Mouse (Mus musculus) lung, postnatal 0 days (tissue): ENCODE results near the gene Ssu2. TPM values are rescaled to one million over a fixed set of nuclear protein-coding genes. Genes with fewer than 3 reads are reported as not detected.
A peak's percentile ranks its signal among the peaks of the same experiment; 100 is the strongest.

ENCODE experiments used
- ATAC-seq: fragments of 200-750 bp; cut with Nextera tagmentation; 2 replicates; pipeline ENCODE4 v1.8.0; 2017; ENCODE audit warnings: moderate library complexity
- DNase-seq: peaks from one replicate; pipeline ENCODE4 v3.0.0-alpha.2; 2016; ENCODE audit warnings: low spot score
- H3K27ac ChIP-seq: fragments of 300-500 bp; sonication (generic); 2 replicates; pipeline ENCODE4 v1.5.1; 2014; ENCODE audit warnings: antibody characterized with exemption, mild to moderate bottlenecking, low read length, mixed read lengths
- H3K27me3 ChIP-seq: fragments of 300-500 bp; sonication (generic); replicated peaks from 2 replicates; pipeline ENCODE4 v1.6.1; 2014; ENCODE audit warnings: low read length, mixed read lengths; ENCODE audit not compliant: insufficient read depth
- H3K36me3 ChIP-seq: fragments of 300-500 bp; sonication (generic); 2 replicates; pipeline ENCODE4 v1.6.1; 2014; ENCODE audit warnings: low read length, mixed read lengths; ENCODE audit not compliant: insufficient read depth
- H3K4me1 ChIP-seq: fragments of 300-500 bp; sonication (generic); 2 replicates; pipeline ENCODE4 v1.6.1; 2014; ENCODE audit warnings: antibody characterized with exemption, low read depth, low read length, mixed read lengths; ENCODE audit not compliant: insufficient read depth
- H3K4me2 ChIP-seq: fragments of 300-500 bp; sonication (generic); replicated peaks from 2 replicates; pipeline ENCODE4 v1.6.1; 2014; ENCODE audit warnings: low read depth, mild to moderate bottlenecking, low read length, moderate library complexity, mixed read lengths
- H3K4me3 ChIP-seq: fragments of 300-500 bp; sonication (generic); 2 replicates; pipeline ENCODE4 v1.5.1; 2014; ENCODE audit warnings: low read depth, low read length
- H3K9ac ChIP-seq: fragments of 300-500 bp; sonication (generic); replicated peaks from 2 replicates; pipeline ENCODE4 v1.6.1; 2014; ENCODE audit warnings: low read depth, mild to moderate bottlenecking
- H3K9me3 ChIP-seq: fragments of 300-500 bp; sonication (generic); 2 replicates; pipeline ENCODE4 v1.6.1; 2016; ENCODE audit warnings: low read length, mixed read lengths
- CTCF ChIP-seq: IDR thresholded peaks from 2 replicates; pipeline ENCODE4 v1.5.1; 2016; ENCODE audit warnings: antibody characterized with exemption, mild to moderate bottlenecking
- EP300 ChIP-seq: IDR thresholded peaks from 2 replicates; pipeline ENCODE4 v1.6.1; 2016; ENCODE audit warnings: antibody characterized with exemption, mild to moderate bottlenecking, control low read depth
- WGBS: fragments of 180-500 bp; shearing (Covaris S2); extraction: QIAGEN DNeasy Blood & Tissue Kit; methylation state at CpG from one replicate; pipeline ENCODE4 v1.1.7; 2014; 5-methylcytosine and 5-hydroxymethylcytosine counted together
- polyA plus RNA-seq: library from polyadenylated mRNA; unstranded; fragments of >200 nt; fragmentation: Nextera tagmentation; extraction: Ambion mirVana; gene quantifications from 2 replicates; pipeline ENCODE4 v1.2.1, GENCODE M21; 2015

Gene Ssu2
- polyA plus RNA-seq, 1 experiment from 2014 or later, result 4.5 TPM

GRCm38 (mm10) chr6:112330520-112331222 is 57.2 kb downstream of the Ssu2 start:
- no peak overlapping the region for H3K4me3 ChIP-seq
- no peaks in the 10 kb centered on the region for H3K27me3 ChIP-seq
- no peak overlapping the region for H3K27ac ChIP-seq
- WGBS, result 79% methylated on average over 5 of the region's 5 CpGs
- TF ChIP-seq CTCF (no peak), EP300 (no peak)
- DNase-seq (no peak), ATAC-seq (no peak)
- H3K4me1 ChIP-seq, result no peaks in the 10 kb centered on the region
- H3K4me2 ChIP-seq, result no peak overlapping the region
- H3K9me3 ChIP-seq, result no peaks in the 10 kb centered on the region
- H3K9ac ChIP-seq, result no peak overlapping the region
- H3K36me3 ChIP-seq, result no peaks in the 10 kb centered on the region

DNA sequence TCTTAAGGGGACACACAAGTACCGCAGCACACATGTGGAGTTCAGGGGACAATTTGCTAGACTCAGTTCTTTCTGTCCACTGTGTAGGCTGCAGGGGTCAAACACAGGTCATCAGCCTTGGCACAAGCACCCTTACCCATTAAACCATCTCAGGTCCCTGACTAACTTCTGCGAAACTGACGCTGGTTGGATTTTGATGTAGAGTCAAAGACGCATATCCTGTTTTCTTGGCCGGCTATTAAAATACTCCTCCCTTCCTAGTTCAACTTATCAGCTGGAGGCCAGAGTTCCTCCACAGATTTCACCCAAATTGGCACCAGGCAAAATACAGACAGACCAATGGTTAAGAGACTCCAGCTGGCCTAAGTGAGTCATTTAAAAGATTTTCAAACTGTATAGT is 60.0 kb downstream of the Ssu2 start:
- peak; percentile 75 for ATAC-seq
- 42% methylated on average over 5 of the region's 5 CpGs for WGBS
- no peak overlapping the region for H3K4me2 ChIP-seq

GRCm38 (mm10) chr6:112325213-112325612 is 62.6 kb downstream of the Ssu2 start:
- Histone ChIP-seq H3K27me3 (no peaks in the 10 kb centered on the region), H3K36me3 (no peaks in the 10 kb centered on the region), H3K4me2 (no peak overlapping the region), H3K9ac (no peak overlapping the region), H3K4me1 (no peaks in the 10 kb centered on the region), H3K27ac (no peak overlapping the region), H3K4me3 (no peak overlapping the region), H3K9me3 (no peaks in the 10 kb centered on the region)
- TF ChIP-seq EP300, result no peak
- TF ChIP-seq CTCF, result no peak
- no peak for DNase-seq
- ATAC-seq, result no peak
- WGBS, result 68% methylated on average over 3 of the region's 3 CpGs

More for the DNA sequence above, 60.0 kb downstream of the Ssu2 start:
- H3K4me1 ChIP-seq, result no peaks in the 10 kb centered on the region
- H3K9me3 ChIP-seq, result no peaks in the 10 kb centered on the region
- peak; percentile 65 for DNase-seq
- no peaks in the 10 kb centered on the region for H3K27me3 ChIP-seq
- TF ChIP-seq CTCF (no peak), EP300 (peak; percentile 95)
- no peak overlapping the region for H3K4me3 ChIP-seq
- H3K36me3 ChIP-seq, result no peaks in the 10 kb centered on the region
- H3K27ac ChIP-seq, result no peak overlapping the region
- H3K9ac ChIP-seq, result no peak overlapping the region

- no peak overlapping the region for H3K27ac ChIP-seq
- H3K9ac ChIP-seq, result no peak overlapping the region
- peak; percentile 21 for ATAC-seq
- WGBS, result 62% methylated on average over 5 of the region's 5 CpGs
- no peak overlapping the region for H3K4me2 ChIP-seq
- H3K4me1 ChIP-seq, result no peaks in the 10 kb centered on the region
- TF ChIP-seq EP300 (no peak), CTCF (no peak)
- no peak for DNase-seq
- H3K36me3 ChIP-seq, result no peaks in the 10 kb centered on the region
- H3K9me3 ChIP-seq, result no peaks in the 10 kb centered on the region
- no peaks in the 10 kb centered on the region for H3K27me3 ChIP-seq
- no peak overlapping the region for H3K4me3 ChIP-seq
These were observed 64.9 kb downstream of the Ssu2 start for GRCm38 (mm10) chr6:112322916-112323315.

DNA sequence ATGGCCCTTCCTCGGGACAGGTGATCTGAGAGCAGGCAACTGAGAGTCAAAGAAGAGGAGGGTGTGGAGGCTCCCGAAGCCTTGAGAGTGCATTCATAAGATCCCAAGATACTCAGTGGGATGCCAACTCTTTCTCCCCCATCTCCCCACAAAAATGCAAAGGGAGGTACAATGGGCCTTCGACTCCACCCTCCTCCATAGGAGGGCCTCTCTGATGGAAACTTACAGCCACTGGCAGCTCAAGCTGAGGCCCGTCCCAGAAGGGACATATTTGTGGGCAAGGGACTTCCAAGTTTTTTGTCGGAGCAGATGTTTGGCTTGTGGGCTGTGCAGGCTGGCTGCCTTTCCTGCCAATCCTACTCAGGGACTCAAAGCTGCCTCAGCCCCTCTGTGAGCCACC is 67.1 kb downstream of the Ssu2 start:
- Histone ChIP-seq H3K4me1 (no peaks in the 10 kb centered on the region), H3K27ac (no peak overlapping the region), H3K4me3 (no peak overlapping the region), H3K4me2 (no peak overlapping the region), H3K9me3 (no peaks in the 10 kb centered on the region), H3K9ac (no peak overlapping the region), H3K36me3 (no peaks in the 10 kb centered on the region), H3K27me3 (no peaks in the 10 kb centered on the region)
- DNase-seq, result no peak
- ATAC-seq, result no peak
- 45% methylated on average over 5 of the region's 5 CpGs for WGBS
- TF ChIP-seq CTCF (no peak), EP300 (no peak)

- ATAC-seq (no peak), DNase-seq (no peak)
- H3K4me2 ChIP-seq, result no peak overlapping the region
- H3K9ac ChIP-seq, result no peak overlapping the region
- H3K4me1 ChIP-seq, result no peaks in the 10 kb centered on the region
- 86% methylated on average over 4 of the region's 4 CpGs for WGBS
- no peaks in the 10 kb centered on the region for H3K36me3 ChIP-seq
- TF ChIP-seq CTCF (no peak), EP300 (no peak)
- no peaks in the 10 kb centered on the region for H3K27me3 ChIP-seq
- H3K9me3 ChIP-seq, result no peaks in the 10 kb centered on the region
- H3K27ac ChIP-seq, result no peak overlapping the region
- no peak overlapping the region for H3K4me3 ChIP-seq
These were observed 68.4 kb downstream of the Ssu2 start for GRCm38 (mm10) chr6:112319449-112319848.

DNA sequence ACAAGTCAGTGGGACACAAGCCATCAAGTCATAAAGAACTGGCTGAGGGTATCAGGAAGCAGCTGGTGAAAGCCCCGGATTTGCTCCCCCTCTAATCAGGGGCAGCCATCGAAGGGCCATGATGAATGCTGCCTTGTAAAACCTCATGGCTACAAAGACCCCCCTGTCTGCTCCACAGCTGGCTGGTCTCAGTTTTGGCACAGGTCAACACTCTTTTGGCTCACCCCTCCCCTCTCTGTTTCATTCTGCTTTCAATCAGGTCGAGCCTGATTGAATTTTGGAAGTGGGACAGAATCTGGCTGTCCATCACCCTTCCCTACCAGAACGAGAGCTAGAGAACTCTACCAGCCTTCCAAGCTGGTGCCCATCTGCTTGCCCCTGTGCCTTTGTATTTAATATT is 76.4 kb downstream of the Ssu2 start:
- no peaks in the 10 kb centered on the region for H3K27me3 ChIP-seq
- no peak overlapping the region for H3K27ac ChIP-seq
- H3K9me3 ChIP-seq, result no peaks in the 10 kb centered on the region
- WGBS, result 24% methylated on average over 4 of the region's 4 CpGs
- DNase-seq, result no peak
- no peak for TF ChIP-seq EP300
- TF ChIP-seq CTCF, result no peak
- no peak overlapping the region for H3K4me3 ChIP-seq
- H3K4me1 ChIP-seq, result no peaks in the 10 kb centered on the region
- H3K9ac ChIP-seq, result no peak overlapping the region
- ATAC-seq, result no peak
- H3K36me3 ChIP-seq, result no peaks in the 10 kb centered on the region
- H3K4me2 ChIP-seq, result no peak overlapping the region
